Mouse (Mus musculus): ENCODE results near the gene Ank. TPM values are rescaled to one million over a fixed set of nuclear protein-coding genes. Genes with fewer than 3 reads are reported as not detected.

Gene Ank
- 5.9 and 6.2 TPM in 2 replicates for polyA plus RNA-seq (2016; fragmentation: Nextera tagmentation; extraction: Ambion mirVana)

GRCm38 (mm10) chr15:27466131-27467080 is at the start of gene Ank:
Ank (plus strand) TSS chr15:27466677.
- Histone ChIP-seq H3K9me3 (no peaks in the 10 kb centered on the region), H3K36me3 (replicated peaks) (no peaks in the 10 kb centered on the region), H3K27me3 (replicated peaks; ENCODE audit: low read depth, poor library complexity, severe bottlenecking) (peaks cover 24% of the 10 kb centered on the region), H3K4me1 (peaks cover 9% of the 10 kb centered on the region), H3K27ac (replicated peaks) (peak within 1 kb of the TSS; percentile 90), H3K4me3 (peak within 1 kb of the TSS; percentile 63)
- under 1% methylated on average over 120 of the region's 120 CpGs for WGBS
- peak; percentile 84 for DNase-seq (ENCODE audit: low spot score)

- H3K36me3 ChIP-seq (replicated peaks) = no peaks in the 10 kb centered on the region
- WGBS = 89% methylated on average over 3 of the region's 3 CpGs
These were observed 47.7 kb upstream of the Ank start for GRCm38 (mm10) chr15:27418566-27419331.

GRCm38 (mm10) chr15:27421531-27421930 is 44.9 kb upstream of the Ank start:
- no peaks in the 10 kb centered on the region for H3K4me1 ChIP-seq
- no peak overlapping the region for H3K27ac ChIP-seq (replicated peaks)
- no peaks in the 10 kb centered on the region for H3K27me3 ChIP-seq (replicated peaks; ENCODE audit: low read depth, poor library complexity, severe bottlenecking)
- DNase-seq (ENCODE audit: low spot score) = no peak
- no peak overlapping the region for H3K4me3 ChIP-seq
- no peaks in the 10 kb centered on the region for H3K36me3 ChIP-seq (replicated peaks)
- H3K9me3 ChIP-seq = no peaks in the 10 kb centered on the region
- WGBS = 87% methylated on average over 6 of the region's 6 CpGs

More at GRCm38 (mm10) chr15:27418566-27419331, 47.7 kb upstream of the Ank start:
- Histone ChIP-seq H3K9me3 (no peaks in the 10 kb centered on the region), H3K4me1 (no peaks in the 10 kb centered on the region), H3K27me3 (replicated peaks; ENCODE audit: low read depth, poor library complexity, severe bottlenecking) (no peaks in the 10 kb centered on the region), H3K4me3 (no peak overlapping the region), H3K27ac (replicated peaks) (no peak overlapping the region)
- no peak for DNase-seq (ENCODE audit: low spot score)

GRCm38 (mm10) chr15:27427581-27427980 is 38.9 kb upstream of the Ank start:
- 84% methylated on average over 3 of the region's 3 CpGs for WGBS
- H3K36me3 ChIP-seq (replicated peaks) = no peaks in the 10 kb centered on the region
- H3K4me3 ChIP-seq = no peak overlapping the region
- no peak overlapping the region for H3K27ac ChIP-seq (replicated peaks)
- H3K4me1 ChIP-seq = no peaks in the 10 kb centered on the region
- no peaks in the 10 kb centered on the region for H3K9me3 ChIP-seq
- DNase-seq (ENCODE audit: low spot score) = no peak
- no peaks in the 10 kb centered on the region for H3K27me3 ChIP-seq (replicated peaks; ENCODE audit: low read depth, poor library complexity, severe bottlenecking)

GRCm38 (mm10) chr15:27430241-27430640 is 36.2 kb upstream of the Ank start:
- no peak for DNase-seq (ENCODE audit: low spot score)
- H3K9me3 ChIP-seq = no peaks in the 10 kb centered on the region
- no peaks in the 10 kb centered on the region for H3K27me3 ChIP-seq (replicated peaks; ENCODE audit: low read depth, poor library complexity, severe bottlenecking)
- H3K4me1 ChIP-seq = no peaks in the 10 kb centered on the region
- no peak overlapping the region for H3K4me3 ChIP-seq
- WGBS = 84% methylated on average over 1 of the region's 1 CpGs
- H3K27ac ChIP-seq (replicated peaks) = no peak overlapping the region
- no peaks in the 10 kb centered on the region for H3K36me3 ChIP-seq (replicated peaks)

- no peaks in the 10 kb centered on the region for H3K9me3 ChIP-seq
- no peaks in the 10 kb centered on the region for H3K27me3 ChIP-seq (replicated peaks; ENCODE audit: low read depth, poor library complexity, severe bottlenecking)
- H3K27ac ChIP-seq (replicated peaks) = no peak overlapping the region
- no peak overlapping the region for H3K4me3 ChIP-seq
- H3K4me1 ChIP-seq = no peaks in the 10 kb centered on the region
- WGBS = 81% methylated on average over 4 of the region's 4 CpGs
- DNase-seq (ENCODE audit: low spot score) = no peak
- H3K36me3 ChIP-seq (replicated peaks) = no peaks in the 10 kb centered on the region
These were observed 33.4 kb upstream of the Ank start for GRCm38 (mm10) chr15:27432851-27433615.

GRCm38 (mm10) chr15:27435409-27435808 is 31.1 kb upstream of the Ank start:
- DNase-seq (ENCODE audit: low spot score) = no peak
- no peaks in the 10 kb centered on the region for H3K36me3 ChIP-seq (replicated peaks)
- H3K27me3 ChIP-seq (replicated peaks; ENCODE audit: low read depth, poor library complexity, severe bottlenecking) = no peaks in the 10 kb centered on the region
- no peak overlapping the region for H3K27ac ChIP-seq (replicated peaks)
- no peaks in the 10 kb centered on the region for H3K4me1 ChIP-seq
- H3K4me3 ChIP-seq = no peak overlapping the region
- 81% methylated on average over 5 of the region's 5 CpGs for WGBS
- no peaks in the 10 kb centered on the region for H3K9me3 ChIP-seq

GRCm38 (mm10) chr15:27436194-27436593 is 30.3 kb upstream of the Ank start:
- Histone ChIP-seq H3K9me3 (no peaks in the 10 kb centered on the region), H3K36me3 (replicated peaks) (no peaks in the 10 kb centered on the region), H3K27ac (replicated peaks) (no peak overlapping the region), H3K4me1 (no peaks in the 10 kb centered on the region), H3K27me3 (replicated peaks; ENCODE audit: low read depth, poor library complexity, severe bottlenecking) (no peaks in the 10 kb centered on the region), H3K4me3 (no peak overlapping the region)
- WGBS = 91% methylated on average over 4 of the region's 4 CpGs
- no peak for DNase-seq (ENCODE audit: low spot score)

- Histone ChIP-seq H3K36me3 (replicated peaks) (no peaks in the 10 kb centered on the region), H3K9me3 (no peaks in the 10 kb centered on the region), H3K4me1 (no peaks in the 10 kb centered on the region), H3K27ac (replicated peaks) (no peak overlapping the region), H3K27me3 (replicated peaks; ENCODE audit: low read depth, poor library complexity, severe bottlenecking) (no peaks in the 10 kb centered on the region), H3K4me3 (no peak overlapping the region)
- WGBS = 91% methylated on average over 7 of the region's 7 CpGs
- no peak for DNase-seq (ENCODE audit: low spot score)
These were observed 25.4 kb upstream of the Ank start for GRCm38 (mm10) chr15:27441053-27441452.

GRCm38 (mm10) chr15:27441529-27441928 is 24.9 kb upstream of the Ank start:
- no peaks in the 10 kb centered on the region for H3K36me3 ChIP-seq (replicated peaks)
- WGBS = 88% methylated on average over 4 of the region's 4 CpGs
- H3K27ac ChIP-seq (replicated peaks) = no peak overlapping the region
- H3K4me3 ChIP-seq = no peak overlapping the region
- H3K27me3 ChIP-seq (replicated peaks; ENCODE audit: low read depth, poor library complexity, severe bottlenecking) = no peaks in the 10 kb centered on the region
- H3K9me3 ChIP-seq = no peaks in the 10 kb centered on the region
- no peak for DNase-seq (ENCODE audit: low spot score)
- no peaks in the 10 kb centered on the region for H3K4me1 ChIP-seq

- no peaks in the 10 kb centered on the region for H3K9me3 ChIP-seq
- H3K27me3 ChIP-seq (replicated peaks; ENCODE audit: low read depth, poor library complexity, severe bottlenecking) = no peaks in the 10 kb centered on the region
- 78% methylated on average over 5 of the region's 5 CpGs for WGBS
- no peak overlapping the region for H3K27ac ChIP-seq (replicated peaks)
- H3K4me1 ChIP-seq = no peaks in the 10 kb centered on the region
- DNase-seq (ENCODE audit: low spot score) = no peak
- H3K36me3 ChIP-seq (replicated peaks) = no peaks in the 10 kb centered on the region
- no peak overlapping the region for H3K4me3 ChIP-seq
These were observed 24.5 kb upstream of the Ank start for GRCm38 (mm10) chr15:27441951-27442350.

GRCm38 (mm10) chr15:27444772-27445347 is 21.6 kb upstream of the Ank start:
- no peak overlapping the region for H3K27ac ChIP-seq (replicated peaks)
- no peak for DNase-seq (ENCODE audit: low spot score)
- no peaks in the 10 kb centered on the region for H3K36me3 ChIP-seq (replicated peaks)
- no peaks in the 10 kb centered on the region for H3K9me3 ChIP-seq
- no peak overlapping the region for H3K4me3 ChIP-seq
- no peaks in the 10 kb centered on the region for H3K4me1 ChIP-seq
- no peaks in the 10 kb centered on the region for H3K27me3 ChIP-seq (replicated peaks; ENCODE audit: low read depth, poor library complexity, severe bottlenecking)
- WGBS = 87% methylated on average over 9 of the region's 9 CpGs
